Mouse (Mus musculus): ENCODE data around the gene Slc27a3.

GRCm38 (mm10) chr3:90359230-90359629, 30.5 kb downstream of the Slc27a3 start:
- TF ChIP-seq CTCF (IDR thresholded peaks at IDR 0.05; ENCODE audit: low read depth), result no peak
- no peak for TF ChIP-seq EP300 (IDR thresholded peaks at IDR 0.05; ENCODE audit: low read depth)
